Mouse (Mus musculus): ENCODE data around the gene Id2.

GRCm38 (mm10) chr12:25132046-25132445 lies 35.1 kb upstream of the Id2 start:
- no peak for TF ChIP-seq GATA1 (IDR thresholded peaks at IDR 0.05; ENCODE audit: low read length)
- TF ChIP-seq TAL1 (IDR thresholded peaks at IDR 0.05; ENCODE audit: low read length): no peak

Measured in erythroblast, embryonic 14.5 days (primary cell).